Mouse (Mus musculus) cerebellum, adult 2 months (tissue): ENCODE measurements at regions not wholly inside any gene's neighbourhood (a gene's known extent, or its start where the extent isn't known, plus 50 kb on each side); places are given as distances from the start of the nearest gene placed in this dataset.

Source experiments
- DNase-seq, 2 experiments: peaks; one replicate each; pipeline ENCODE4 v3.0.0; 2021
- H3K27ac ChIP-seq: fragments of 200-500 bp; 2 replicates; pipeline ENCODE4 v1.5.1; 2012; ENCODE audit warnings: low read length, control low read depth, inconsistent platforms; ENCODE audit not compliant: insufficient read depth
- H3K27me3 ChIP-seq: fragments of 200-500 bp; 2 replicates; pipeline ENCODE4 v1.6.1; 2012; ENCODE audit warnings: inconsistent platforms, mild to moderate bottlenecking, low read length, moderate library complexity; ENCODE audit not compliant: control insufficient read depth, insufficient read depth
- H3K4me1 ChIP-seq: fragments of 200-500 bp; 2 replicates; pipeline ENCODE4 v1.6.1; 2011; ENCODE audit warnings: low read length; ENCODE audit not compliant: control insufficient read depth, insufficient read depth
- H3K4me3 ChIP-seq: fragments of 200-500 bp; replicated peaks from 2 replicates; pipeline ENCODE3; 2011; ENCODE audit warnings: mild to moderate bottlenecking, low read depth, low read length, control low read depth; ENCODE audit not compliant: insufficient read depth
- CTCF ChIP-seq: fragments of 200-500 bp; IDR thresholded peaks from 2 replicates; pipeline ENCODE4 v1.5.1; 2011; ENCODE audit warnings: low read depth, mild to moderate bottlenecking, control low read depth, low read length, moderate library complexity, borderline replicate concordance; ENCODE audit not compliant: insufficient read depth
- POLR2A ChIP-seq: fragments of 200-500 bp; IDR thresholded peaks from 2 replicates; pipeline ENCODE4 v1.6.1; 2011; ENCODE audit warnings: low read length, control low read depth, borderline replicate concordance; ENCODE audit not compliant: insufficient read depth
- WGBS: fragments of 180-500 bp; shearing (Covaris S2); methylation state at CpG from one replicate; pipeline ENCODE4 v1.1.7; 2018; 5-methylcytosine and 5-hydroxymethylcytosine counted together

DNA sequence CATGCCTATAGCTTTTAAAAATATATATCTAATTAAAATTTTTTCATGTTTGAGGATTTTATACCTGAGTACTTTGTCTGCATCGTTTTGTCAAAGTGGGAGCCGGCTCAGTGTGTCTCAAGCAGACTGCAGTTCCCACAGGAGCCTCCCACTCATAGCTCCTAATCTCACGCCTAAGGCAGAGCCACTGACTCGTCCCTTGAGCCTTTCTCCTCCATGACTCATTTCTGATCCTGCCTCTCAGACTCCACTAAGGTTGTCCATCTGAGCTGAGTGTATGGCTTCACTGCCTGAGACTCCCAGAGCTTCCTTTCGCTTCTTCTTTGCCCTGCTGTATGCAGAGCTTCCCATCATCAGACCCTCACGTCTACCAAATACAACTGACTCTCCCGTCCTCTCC lies 98.8 kb downstream of the Efnb2 start:
- DNase-seq = no peak
- H3K4me3 ChIP-seq = no peak overlapping the region
- H3K27ac ChIP-seq = no peak overlapping the region
- H3K27me3 ChIP-seq = no peaks in the 10 kb centered on the region
- no peak for TF ChIP-seq CTCF
- no peak for TF ChIP-seq POLR2A
- H3K4me1 ChIP-seq = no peaks in the 10 kb centered on the region
- WGBS = 93% methylated on average over 7 of the region's 7 CpGs

DNA sequence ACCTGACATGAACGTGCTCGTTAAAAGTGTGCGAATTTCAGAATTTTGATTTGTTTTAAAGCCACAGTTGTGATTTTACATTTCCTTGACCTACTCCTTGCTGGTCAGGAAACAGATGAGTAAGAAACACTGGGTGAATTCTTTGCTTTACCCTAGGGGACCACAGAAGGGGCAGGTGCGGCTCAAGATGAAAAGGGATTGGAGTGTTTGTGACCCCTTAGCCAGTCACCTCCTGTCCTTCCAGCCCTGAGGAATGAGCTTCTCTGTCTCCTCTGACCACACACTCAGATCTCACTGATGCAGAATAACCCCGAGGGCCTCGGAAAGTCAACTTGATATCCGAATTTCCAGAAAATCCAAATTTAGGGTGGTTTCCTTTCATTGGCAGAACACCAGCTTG lies 103.0 kb downstream of the Efnb2 start:
- 96% methylated on average over 7 of the region's 7 CpGs for WGBS
- H3K27me3 ChIP-seq = no peaks in the 10 kb centered on the region
- no peak for DNase-seq
- H3K4me1 ChIP-seq = peaks cover under 1% of the 10 kb centered on the region; the same call in 1 of the 2 replicates
- no peak overlapping the region for H3K27ac ChIP-seq
- TF ChIP-seq CTCF (no peak), POLR2A (no peak)
- H3K4me3 ChIP-seq = no peak overlapping the region

DNA sequence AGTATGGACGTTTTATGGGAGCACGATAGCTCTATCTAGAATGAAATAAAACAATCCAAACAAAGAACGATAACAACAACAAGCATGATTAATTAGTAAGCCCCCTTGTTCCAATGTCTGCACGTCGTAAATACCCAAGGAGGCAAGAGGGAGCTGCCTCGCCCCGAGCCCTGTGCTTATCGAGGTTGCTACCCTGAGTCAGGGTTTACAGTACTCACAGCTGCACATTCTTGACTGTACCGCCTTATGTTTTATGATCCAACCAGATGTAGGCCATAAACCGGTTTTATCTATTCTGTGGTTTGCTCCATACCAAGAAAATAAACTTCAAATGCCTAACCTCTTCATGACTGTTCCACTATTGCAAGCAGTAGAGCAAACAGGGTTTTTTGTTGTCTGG lies 104.9 kb downstream of the Efnb2 start:
- H3K4me1 ChIP-seq = peaks cover 2% of the 10 kb centered on the region; the same call in 1 of the 2 replicates
- no peaks in the 10 kb centered on the region for H3K27me3 ChIP-seq
- H3K4me3 ChIP-seq = no peak overlapping the region
- H3K27ac ChIP-seq = no peak overlapping the region
- 96% methylated on average over 10 of the region's 10 CpGs for WGBS
- TF ChIP-seq CTCF (no peak), POLR2A (no peak)
- DNase-seq = no peak

DNA sequence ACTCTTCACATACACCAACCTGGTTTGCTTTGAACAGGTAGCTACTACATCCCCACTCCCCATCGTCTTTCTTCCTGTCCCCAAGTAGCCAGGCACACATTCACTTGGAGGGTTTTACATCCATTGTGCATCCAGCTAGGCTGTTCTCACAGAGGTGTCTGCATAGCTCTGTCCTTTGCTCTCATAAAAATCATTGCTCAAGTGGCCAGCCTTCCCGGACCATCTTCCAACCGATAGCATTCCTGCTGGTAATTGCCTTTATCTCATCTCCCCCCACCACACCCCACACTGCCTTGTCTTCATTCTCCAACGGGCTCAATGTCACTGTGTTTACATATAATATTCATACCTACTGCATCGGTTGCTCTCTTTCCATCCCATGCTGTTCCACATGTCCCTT lies 106.4 kb downstream of the Efnb2 start:
- H3K27me3 ChIP-seq = no peaks in the 10 kb centered on the region
- TF ChIP-seq POLR2A = no peak
- no peak for TF ChIP-seq CTCF
- no peak overlapping the region for H3K4me3 ChIP-seq
- H3K4me1 ChIP-seq = peaks cover 2% of the 10 kb centered on the region; the same call in 1 of the 2 replicates
- no peak for DNase-seq
- H3K27ac ChIP-seq = no peak overlapping the region
- 97% methylated on average over 5 of the region's 5 CpGs for WGBS

DNA sequence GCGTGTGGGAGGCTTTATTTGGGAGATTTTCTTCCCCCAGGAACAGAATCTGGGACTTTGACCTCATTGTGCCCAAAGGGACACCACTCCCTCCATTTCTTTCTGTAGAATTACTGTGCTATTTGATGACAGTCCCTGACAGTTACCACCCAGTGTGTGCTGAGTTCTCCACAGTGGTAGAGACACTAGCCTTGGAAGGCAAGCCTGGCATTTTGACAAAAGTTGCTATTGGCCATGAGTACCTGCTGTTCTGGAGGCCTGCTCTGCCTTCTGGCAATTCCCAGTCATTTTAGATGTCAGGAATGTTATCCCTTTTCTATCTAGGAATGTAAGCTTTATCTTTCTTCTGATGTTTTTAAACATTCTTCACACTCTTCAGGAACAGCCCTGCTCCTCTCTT lies 108.3 kb downstream of the Efnb2 start:
- peak; percentile 69 to 91 for DNase-seq
- whole genome bisulfite sequencing = 10% methylated on average over 1 of the region's 1 CpGs
- peaks cover 2% of the 10 kb centered on the region; the same call in 1 of the 2 replicates for H3K4me1 ChIP-seq
- TF ChIP-seq POLR2A = no peak
- no peak for TF ChIP-seq CTCF
- H3K27me3 ChIP-seq = no peaks in the 10 kb centered on the region
- no peak overlapping the region for H3K27ac ChIP-seq
- no peak overlapping the region for H3K4me3 ChIP-seq

DNA sequence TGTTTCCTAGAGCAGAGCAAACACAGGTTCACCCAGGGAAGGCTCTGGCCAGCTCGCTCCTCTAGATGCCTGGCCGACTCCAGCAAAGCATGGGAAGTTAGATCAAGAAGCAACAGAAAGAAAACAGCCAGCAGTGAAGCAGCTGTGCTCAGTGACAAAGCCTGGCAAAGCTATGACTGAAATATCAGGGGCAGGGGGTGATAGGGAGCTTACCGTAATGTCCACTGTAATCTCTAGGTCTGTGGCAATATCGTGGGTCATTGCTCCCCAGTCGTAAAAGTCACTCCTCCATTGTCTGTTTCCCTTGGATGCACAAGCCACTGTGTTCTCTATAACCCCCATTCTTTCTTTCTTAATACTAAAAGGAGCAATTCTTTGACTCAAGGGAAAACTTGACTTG lies 124.4 kb downstream of the Efnb2 start:
- no peak for DNase-seq
- TF ChIP-seq CTCF = no peak
- no peak for TF ChIP-seq POLR2A
- 83% methylated on average over 5 of the region's 5 CpGs for WGBS

DNA sequence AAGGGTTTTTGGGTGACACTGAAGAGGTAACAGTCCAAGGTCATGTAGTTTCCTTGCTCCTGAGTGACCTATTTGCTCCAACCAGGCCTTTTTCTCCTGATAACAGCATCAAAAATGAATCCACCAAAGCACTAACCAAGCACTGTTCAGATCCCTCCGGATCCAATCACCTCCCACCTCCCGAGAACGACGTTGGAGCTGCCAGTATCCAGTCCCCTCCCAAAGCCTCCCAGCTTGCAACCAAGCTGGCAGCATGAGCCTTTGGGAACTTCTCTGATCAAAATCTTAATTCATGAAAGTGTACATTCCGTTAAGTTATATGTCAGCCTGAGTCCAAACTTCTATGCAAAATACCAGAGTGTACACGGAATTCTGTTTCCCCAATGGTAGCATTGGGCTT lies 126.3 kb downstream of the Efnb2 start:
- WGBS = 33% methylated on average over 6 of the region's 6 CpGs
- Histone ChIP-seq H3K27me3 (no peaks in the 10 kb centered on the region), H3K4me1 (no peaks in the 10 kb centered on the region), H3K4me3 (no peak overlapping the region), H3K27ac (no peak overlapping the region)
- no peak for DNase-seq
- TF ChIP-seq POLR2A (no peak), CTCF (no peak)

More for the DNA sequence above, 124.4 kb downstream of the Efnb2 start:
- no peak overlapping the region for H3K4me3 ChIP-seq
- no peaks in the 10 kb centered on the region for H3K27me3 ChIP-seq
- no peak overlapping the region for H3K27ac ChIP-seq
- no peaks in the 10 kb centered on the region for H3K4me1 ChIP-seq

DNA sequence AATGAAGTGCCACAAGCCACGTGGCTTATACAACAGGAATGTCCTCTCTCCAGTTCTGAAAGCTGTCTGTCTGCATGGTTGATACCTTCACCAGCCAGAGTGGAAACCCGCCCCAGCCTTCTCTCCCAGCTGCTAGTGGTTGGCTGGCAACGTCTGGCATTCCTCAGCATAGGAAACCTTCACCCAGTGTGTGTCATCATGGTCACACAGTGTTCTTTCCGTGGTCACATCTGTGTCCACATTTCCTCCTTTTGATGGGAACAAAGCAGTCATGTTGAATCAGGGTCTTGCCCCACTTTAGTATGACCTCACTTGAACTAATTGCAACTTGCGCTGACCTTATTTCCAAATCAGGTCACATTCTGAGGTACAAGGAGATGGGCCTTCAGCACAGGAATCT lies 128.1 kb downstream of the Efnb2 start:
- TF ChIP-seq CTCF = no peak
- no peak for TF ChIP-seq POLR2A

More for the DNA sequence above, 128.1 kb downstream of the Efnb2 start:
- DNase-seq = no peak
- WGBS = 89% methylated on average over 5 of the region's 5 CpGs
- Histone ChIP-seq H3K4me3 (no peak overlapping the region), H3K27me3 (no peaks in the 10 kb centered on the region), H3K4me1 (no peaks in the 10 kb centered on the region), H3K27ac (no peak overlapping the region)
